Mouse (Mus musculus) heart, adult 2 months (tissue): ENCODE measurements around the gene Mob2.

Experiments
- CTCF ChIP-seq: fragments of 200-600 bp; IDR thresholded peaks from 2 replicates; pipeline ENCODE4 v1.8.1; 2022; ENCODE audit warnings: antibody characterized with exemption, mild to moderate bottlenecking, moderate library complexity
- EP300 ChIP-seq: fragments of 200-500 bp; IDR thresholded peaks from 2 replicates; pipeline ENCODE4 v1.6.1; 2011; ENCODE audit warnings: low read depth, low read length, control low read depth; ENCODE audit not compliant: insufficient read depth
- POLR2A ChIP-seq: fragments of 200-500 bp; IDR thresholded peaks from 2 replicates; pipeline ENCODE4 v1.6.1; 2011; ENCODE audit warnings: mild to moderate bottlenecking, low read depth, low read length, control low read depth; ENCODE audit not compliant: insufficient read depth

GRCm38 (mm10) chr7:141988314-141988806 lies 72.5 kb downstream of the Mob2 start:
- no peak for TF ChIP-seq CTCF
- TF ChIP-seq POLR2A = no peak
- no peak for TF ChIP-seq EP300
